Mouse (Mus musculus): ENCODE results near the gene Cd69. TPM values are rescaled to one million over a fixed set of nuclear protein-coding genes. Genes with fewer than 3 reads are reported as not detected.

Gene Cd69
- polyA plus RNA-seq, 1 experiment, result not detected

- Histone ChIP-seq H3K27ac (ENCODE audit: insufficient read depth, low read depth, low read length) (no peak overlapping the region), H3K4me1 (ENCODE audit: control insufficient read depth, insufficient read depth, low read length) (no peaks in the 10 kb centered on the region), H3K4me3 (ENCODE audit: insufficient read depth, low read depth, low read length) (no peak overlapping the region)
- WGBS, result 78% methylated on average over 3 of the region's 3 CpGs
- TF ChIP-seq CTCF (IDR thresholded peaks at IDR 0.05; ENCODE audit: insufficient read depth, low read depth, low read length) (no peak), POLR2A (IDR thresholded peaks at IDR 0.05; ENCODE audit: insufficient read depth, low read depth, low read length) (no peak)
These were observed 52.9 kb downstream of the Cd69 start for GRCm38 (mm10) chr6:129222188-129222800.

GRCm38 (mm10) chr6:129221053-129221452, 54.2 kb downstream of the Cd69 start:
- TF ChIP-seq CTCF (IDR thresholded peaks at IDR 0.05; ENCODE audit: insufficient read depth, low read depth, low read length) (no peak), POLR2A (IDR thresholded peaks at IDR 0.05; ENCODE audit: insufficient read depth, low read depth, low read length) (no peak)
- H3K4me3 ChIP-seq (ENCODE audit: insufficient read depth, low read depth, low read length), result no peak overlapping the region
- H3K27ac ChIP-seq (ENCODE audit: insufficient read depth, low read depth, low read length), result no peak overlapping the region
- H3K4me1 ChIP-seq (ENCODE audit: control insufficient read depth, insufficient read depth, low read length), result no peaks in the 10 kb centered on the region
- 100% methylated on average over 1 of the region's 1 CpGs for WGBS

GRCm38 (mm10) chr6:129219897-129220517, 55.2 kb downstream of the Cd69 start:
- H3K27ac ChIP-seq (ENCODE audit: insufficient read depth, low read depth, low read length), result no peak overlapping the region
- no peaks in the 10 kb centered on the region for H3K4me1 ChIP-seq (ENCODE audit: control insufficient read depth, insufficient read depth, low read length)
- TF ChIP-seq POLR2A (IDR thresholded peaks at IDR 0.05; ENCODE audit: insufficient read depth, low read depth, low read length), result no peak
- TF ChIP-seq CTCF (IDR thresholded peaks at IDR 0.05; ENCODE audit: insufficient read depth, low read depth, low read length), result no peak
- WGBS, result 86% methylated on average over 3 of the region's 3 CpGs
- H3K4me3 ChIP-seq (ENCODE audit: insufficient read depth, low read depth, low read length), result no peak overlapping the region

GRCm38 (mm10) chr6:129218191-129218696, 57.0 kb downstream of the Cd69 start:
- TF ChIP-seq POLR2A (IDR thresholded peaks at IDR 0.05; ENCODE audit: insufficient read depth, low read depth, low read length), result no peak
- no peak for TF ChIP-seq CTCF (IDR thresholded peaks at IDR 0.05; ENCODE audit: insufficient read depth, low read depth, low read length)
- H3K4me1 ChIP-seq (ENCODE audit: control insufficient read depth, insufficient read depth, low read length), result no peaks in the 10 kb centered on the region
- no peak overlapping the region for H3K27ac ChIP-seq (ENCODE audit: insufficient read depth, low read depth, low read length)
- no peak overlapping the region for H3K4me3 ChIP-seq (ENCODE audit: insufficient read depth, low read depth, low read length)
- 86% methylated on average over 5 of the region's 5 CpGs for WGBS

Other genes with a start within 250 kb of the Cd69 start
- not detected in 2 replicates for gene Klrb1f, start 229.5 kb downstream of the Cd69 start, polyA plus RNA-seq (2012; ENCODE audit: insufficient read depth, insufficient read length, low replicate concordance, missing spikeins)
- gene Clec2e, start 174.5 kb downstream of the Cd69 start, polyA plus RNA-seq (2012; ENCODE audit: insufficient read depth, insufficient read length, low replicate concordance, missing spikeins), result not detected in 2 replicates
- gene Clec2d, start 94.8 kb downstream of the Cd69 start, polyA plus RNA-seq (2012; ENCODE audit: insufficient read depth, insufficient read length, low replicate concordance, missing spikeins), result not detected in 2 replicates
- not detected in 2 replicates for gene 4922502D21Rik, start 56.4 kb upstream of the Cd69 start, polyA plus RNA-seq (2012; ENCODE audit: insufficient read depth, insufficient read length, low replicate concordance, missing spikeins)
- gene Clec12a, start 67.3 kb upstream of the Cd69 start, polyA plus RNA-seq (2012; ENCODE audit: insufficient read depth, insufficient read length, low replicate concordance, missing spikeins), result not detected in 2 replicates
- not detected in 2 replicates for gene Clec12b, start 110.4 kb upstream of the Cd69 start, polyA plus RNA-seq (2012; ENCODE audit: insufficient read depth, insufficient read length, low replicate concordance, missing spikeins)
- gene Clec1b, start 121.9 kb upstream of the Cd69 start, polyA plus RNA-seq (2012; ENCODE audit: insufficient read depth, insufficient read length, low replicate concordance, missing spikeins), result not detected in 2 replicates
- not detected in 2 replicates for gene Clec9a, start 133.4 kb upstream of the Cd69 start, polyA plus RNA-seq (2012; ENCODE audit: insufficient read depth, insufficient read length, low replicate concordance, missing spikeins)
- gene Clec1a, start 176.6 kb upstream of the Cd69 start, polyA plus RNA-seq (2012; ENCODE audit: insufficient read depth, insufficient read length, low replicate concordance, missing spikeins), result not detected in 2 replicates
- not detected in 2 replicates for gene Olr1, start 231.7 kb upstream of the Cd69 start, polyA plus RNA-seq (2012; ENCODE audit: insufficient read depth, insufficient read length, low replicate concordance, missing spikeins)
- gene Tmem52b, start 237.1 kb upstream of the Cd69 start, polyA plus RNA-seq (2012; ENCODE audit: insufficient read depth, insufficient read length, low replicate concordance, missing spikeins), result not detected in 2 replicates

Measured in olfactory bulb, adult 2 months (tissue).